Mouse (Mus musculus) megakaryocyte, embryonic 14.5 days (primary cell): ENCODE results near the gene Epo.

Experiments used
- FLI1 ChIP-seq: IDR thresholded peaks from 2 replicates; pipeline ENCODE4 v1.6.1; 2012; ENCODE audit warnings: low read length, inconsistent platforms, mixed read lengths
- GATA1 ChIP-seq: IDR thresholded peaks from 3 replicates; pipeline ENCODE4 v1.6.1; 2012; ENCODE audit warnings: mixed read lengths, low read length, inconsistent platforms, borderline replicate concordance

GRCm38 (mm10) chr5:137553898-137554297 is 20.9 kb upstream of the Epo start:
- TF ChIP-seq GATA1 = no peak
- no peak for TF ChIP-seq FLI1
